Mouse (Mus musculus) thymus, adult 2 months (tissue): ENCODE measurements around the gene Gab1.

Source experiments
- CTCF ChIP-seq: fragments of 200-500 bp; IDR thresholded peaks from 2 replicates; pipeline ENCODE4 v1.5.1; 2012; ENCODE audit warnings: mild to moderate bottlenecking, control low read depth, low read length, moderate library complexity, borderline replicate concordance; ENCODE audit not compliant: control insufficient read depth, poor library complexity, insufficient read depth; ENCODE audit errors: extremely low read depth
- POLR2A ChIP-seq: fragments of 200-500 bp; IDR thresholded peaks from 2 replicates; pipeline ENCODE4 v1.6.1; 2012; ENCODE audit warnings: mild to moderate bottlenecking, low read length, control low read depth, moderate library complexity; ENCODE audit not compliant: control insufficient read depth, poor library complexity, insufficient read depth; ENCODE audit errors: extremely low read depth

DNA sequence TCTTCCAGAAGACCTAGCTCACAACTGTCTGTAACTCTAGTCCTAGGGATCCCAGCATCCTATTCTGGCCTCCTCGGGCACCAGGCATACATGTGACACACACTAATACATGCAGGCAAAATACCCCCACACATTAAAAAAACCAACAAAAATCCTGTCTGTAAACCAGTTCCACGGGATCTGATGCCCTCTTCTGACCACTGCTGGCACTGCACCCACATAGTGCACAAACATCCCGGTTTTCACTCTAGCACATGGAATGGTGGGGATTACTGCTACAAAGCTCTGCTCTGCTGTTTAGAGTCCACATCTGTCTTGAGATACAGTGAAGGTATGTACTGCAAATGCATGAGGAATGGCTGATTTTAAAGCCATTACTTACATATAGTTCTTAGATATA, 81.5 kb downstream of the Gab1 start:
- TF ChIP-seq POLR2A (no peak), CTCF (no peak)
